Mouse (Mus musculus) olfactory bulb, adult 2 months (tissue): ENCODE measurements around the gene Pde4b. TPM values are rescaled to one million over a fixed set of nuclear protein-coding genes. Genes with fewer than 3 reads are reported as not detected.
A peak's percentile ranks its signal among the peaks of the same experiment; 100 is the strongest.

Source experiments
- H3K27ac ChIP-seq: fragments of 200-500 bp; 2 replicates; pipeline ENCODE4 v1.5.1; 2012; ENCODE audit warnings: low read depth, low read length; ENCODE audit not compliant: insufficient read depth
- H3K4me1 ChIP-seq: fragments of 200-500 bp; 2 replicates; pipeline ENCODE4 v1.6.1; 2012; ENCODE audit warnings: low read length; ENCODE audit not compliant: control insufficient read depth, insufficient read depth
- H3K4me3 ChIP-seq: fragments of 200-500 bp; 2 replicates; pipeline ENCODE4 v1.5.1; 2012; ENCODE audit warnings: mild to moderate bottlenecking, low read depth, low read length, moderate library complexity; ENCODE audit not compliant: insufficient read depth
- CTCF ChIP-seq: fragments of 200-500 bp; IDR thresholded peaks from 2 replicates; pipeline ENCODE4 v1.5.1; 2012; ENCODE audit warnings: low read depth, mild to moderate bottlenecking, low read length, moderate library complexity; ENCODE audit not compliant: insufficient read depth
- POLR2A ChIP-seq: fragments of 200-500 bp; IDR thresholded peaks from 2 replicates; pipeline ENCODE4 v1.6.1; 2012; ENCODE audit warnings: mild to moderate bottlenecking, low read depth, low read length, moderate library complexity; ENCODE audit not compliant: insufficient read depth
- WGBS: fragments of 180-500 bp; shearing (Covaris S2); methylation state at CpG from one replicate; pipeline ENCODE4 v1.1.7; 2018; 5-methylcytosine and 5-hydroxymethylcytosine counted together
- polyA plus RNA-seq: library from polyadenylated mRNA; stranded (reverse); fragments of >200 nt; gene quantifications from 2 replicates; pipeline ENCODE4 v1.2.4, GENCODE M21; 2012; ENCODE audit warnings: low replicate concordance; ENCODE audit not compliant: missing spikeins, insufficient read depth, insufficient read length

Pde4b gene
- polyA plus RNA-seq, 1 experiment: not detected

- Histone ChIP-seq H3K4me1 (0 out of 2 replicates have a peak, but pooled peaks cover 4% of the 10 kb centered on the region), H3K4me3 (no peak overlapping the region), H3K27ac (peak overlapping the region; percentile 51; the same call in 1 of the 2 replicates)
- TF ChIP-seq POLR2A (no peak), CTCF (no peak)
- 81% methylated on average over 1 of the region's 1 CpGs for WGBS
Measured at GRCm38 (mm10) chr4:102230898-102231297, 143.6 kb downstream of the Pde4b start.

- H3K4me3 ChIP-seq: no peak overlapping the region
- no peak for TF ChIP-seq POLR2A
- no peak for TF ChIP-seq CTCF
- WGBS: 89% methylated on average over 1 of the region's 1 CpGs
- H3K27ac ChIP-seq: no peak overlapping the region
- 0 out of 2 replicates have a peak, but pooled peaks cover 4% of the 10 kb centered on the region for H3K4me1 ChIP-seq
Measured at GRCm38 (mm10) chr4:102233633-102234032, 146.3 kb downstream of the Pde4b start.

- Histone ChIP-seq H3K27ac (no peak overlapping the region), H3K4me3 (no peak overlapping the region), H3K4me1 (no peaks in the 10 kb centered on the region)
- WGBS: 70% methylated on average over 2 of the region's 2 CpGs
- TF ChIP-seq POLR2A: no peak
- TF ChIP-seq CTCF: no peak
Measured at GRCm38 (mm10) chr4:102235151-102235550, 147.8 kb downstream of the Pde4b start.

GRCm38 (mm10) chr4:102239102-102239501, 151.8 kb downstream of the Pde4b start:
- TF ChIP-seq POLR2A (no peak), CTCF (no peak)
- H3K27ac ChIP-seq: no peak overlapping the region
- WGBS: 23% methylated on average over 2 of the region's 2 CpGs
- no peak overlapping the region for H3K4me3 ChIP-seq
- H3K4me1 ChIP-seq: no peaks in the 10 kb centered on the region

DNA sequence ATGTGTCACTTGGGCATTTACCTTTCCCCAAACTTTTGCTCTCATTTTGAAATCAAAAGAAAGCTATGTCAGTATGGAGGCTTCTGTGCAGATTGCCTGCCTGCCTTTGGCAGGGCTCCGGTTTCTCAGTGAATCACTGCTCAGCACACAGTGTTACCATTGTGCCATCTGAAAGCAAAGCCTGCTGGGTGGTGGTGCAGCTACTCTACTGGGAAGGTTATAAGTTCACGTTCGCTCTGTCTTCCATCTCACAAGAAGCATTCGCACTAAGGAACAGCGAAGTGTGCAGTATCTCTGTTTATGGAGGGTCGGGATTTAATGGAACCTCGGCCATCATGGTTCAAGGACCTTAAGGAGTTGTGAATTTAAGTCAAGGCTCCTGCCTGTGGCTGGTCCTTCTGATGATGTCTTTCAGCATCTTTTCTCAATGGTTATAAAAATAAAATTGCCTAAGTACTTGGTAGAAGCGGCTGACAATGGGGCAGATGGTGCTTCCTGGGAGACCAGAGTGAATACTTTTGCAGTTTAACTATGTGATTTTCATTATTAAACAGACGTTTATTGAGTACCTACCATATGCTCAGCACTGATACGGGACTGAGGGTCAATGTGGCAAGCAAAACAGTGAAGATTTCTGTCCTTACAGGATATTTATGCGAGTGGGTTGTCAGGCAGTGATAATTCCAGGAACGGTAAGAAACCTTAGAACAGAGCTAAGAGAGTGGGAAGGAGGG, 152.5 kb downstream of the Pde4b start:
- Histone ChIP-seq H3K4me1 (no peaks in the 10 kb centered on the region), H3K27ac (peak overlapping the region; percentile 25; the same call in 1 of the 2 replicates), H3K4me3 (no peak overlapping the region)
- TF ChIP-seq CTCF: no peak
- no peak for TF ChIP-seq POLR2A
- 57% methylated on average over 12 of the region's 12 CpGs for WGBS

DNA sequence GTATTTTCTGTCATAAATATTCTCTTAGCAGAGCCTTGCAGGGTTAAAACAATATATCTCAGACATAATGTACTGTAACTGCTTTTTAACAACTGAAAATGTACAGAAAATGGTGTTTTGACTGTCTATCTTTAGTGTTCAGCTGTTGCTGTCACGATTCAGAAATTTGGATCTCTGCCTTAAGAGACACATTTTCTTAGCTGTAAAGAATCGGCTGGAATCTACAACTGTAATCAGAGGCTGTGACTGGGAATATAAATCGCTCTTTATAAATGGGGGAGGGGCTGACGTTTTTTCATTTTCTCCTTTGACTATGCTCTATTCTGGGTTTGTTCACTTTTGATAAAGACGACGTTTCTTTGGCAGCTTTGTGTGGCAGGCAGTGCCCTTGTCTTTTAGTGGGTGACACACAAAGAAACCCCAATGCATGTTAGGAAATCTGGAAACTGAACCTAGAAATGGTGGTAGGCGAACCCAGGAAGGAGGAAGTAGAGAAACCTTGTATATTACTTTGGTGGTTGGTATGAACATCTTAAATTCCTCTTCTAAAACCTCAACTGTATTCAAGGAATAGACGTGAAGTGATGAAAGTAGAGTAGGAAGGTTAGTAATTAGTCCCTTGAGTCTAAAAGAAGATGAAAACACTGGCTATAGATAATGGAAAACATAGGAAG, 153.5 kb downstream of the Pde4b start:
- 36% methylated on average over 8 of the region's 8 CpGs for WGBS
- TF ChIP-seq POLR2A (no peak), CTCF (no peak)
- no peak overlapping the region for H3K4me3 ChIP-seq
- H3K27ac ChIP-seq: no peak overlapping the region
- no peaks in the 10 kb centered on the region for H3K4me1 ChIP-seq

GRCm38 (mm10) chr4:102253994-102254393, 166.7 kb downstream of the Pde4b start:
- Histone ChIP-seq H3K4me3 (no peak overlapping the region), H3K27ac (no peak overlapping the region)

GRCm38 (mm10) chr4:102254466-102255294, 167.3 kb downstream of the Pde4b start:
- TF ChIP-seq POLR2A (no peak), CTCF (no peak)
- 4% methylated on average over 15 of the region's 15 CpGs for WGBS

More at GRCm38 (mm10) chr4:102253994-102254393, 166.7 kb downstream of the Pde4b start:
- TF ChIP-seq POLR2A (no peak), CTCF (no peak)
- no peaks in the 10 kb centered on the region for H3K4me1 ChIP-seq

DNA sequence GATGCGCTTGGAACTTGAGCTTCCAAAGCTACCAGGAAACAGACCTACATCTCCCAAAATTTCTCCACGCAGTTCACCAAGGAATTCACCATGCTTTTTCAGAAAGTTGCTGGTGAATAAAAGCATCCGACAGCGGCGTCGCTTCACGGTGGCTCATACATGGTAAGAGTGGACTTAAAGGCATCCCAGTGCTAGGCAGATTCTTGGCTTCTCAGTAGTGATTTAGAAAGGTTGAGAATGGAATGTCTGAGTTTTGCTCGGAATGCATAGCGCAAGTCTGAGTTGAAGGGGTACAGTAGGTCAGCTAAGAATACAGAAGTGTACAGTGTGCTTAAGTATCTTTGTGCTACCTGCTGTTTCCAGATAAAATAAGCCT, 167.9 kb downstream of the Pde4b start:
- no peak overlapping the region for H3K27ac ChIP-seq
- 9% methylated on average over 9 of the region's 9 CpGs for WGBS
- TF ChIP-seq CTCF: no peak
- no peak for TF ChIP-seq POLR2A
- peak overlapping the region; percentile 43 for H3K4me3 ChIP-seq
- H3K4me1 ChIP-seq: no peaks in the 10 kb centered on the region

More at GRCm38 (mm10) chr4:102254466-102255294, 167.3 kb downstream of the Pde4b start:
- Histone ChIP-seq H3K4me3 (peak overlapping the region; percentile 43), H3K4me1 (no peaks in the 10 kb centered on the region), H3K27ac (no peak overlapping the region)
